ENCODE assay signal across 14 mouse cellular contexts in the genomic region with DNA sequence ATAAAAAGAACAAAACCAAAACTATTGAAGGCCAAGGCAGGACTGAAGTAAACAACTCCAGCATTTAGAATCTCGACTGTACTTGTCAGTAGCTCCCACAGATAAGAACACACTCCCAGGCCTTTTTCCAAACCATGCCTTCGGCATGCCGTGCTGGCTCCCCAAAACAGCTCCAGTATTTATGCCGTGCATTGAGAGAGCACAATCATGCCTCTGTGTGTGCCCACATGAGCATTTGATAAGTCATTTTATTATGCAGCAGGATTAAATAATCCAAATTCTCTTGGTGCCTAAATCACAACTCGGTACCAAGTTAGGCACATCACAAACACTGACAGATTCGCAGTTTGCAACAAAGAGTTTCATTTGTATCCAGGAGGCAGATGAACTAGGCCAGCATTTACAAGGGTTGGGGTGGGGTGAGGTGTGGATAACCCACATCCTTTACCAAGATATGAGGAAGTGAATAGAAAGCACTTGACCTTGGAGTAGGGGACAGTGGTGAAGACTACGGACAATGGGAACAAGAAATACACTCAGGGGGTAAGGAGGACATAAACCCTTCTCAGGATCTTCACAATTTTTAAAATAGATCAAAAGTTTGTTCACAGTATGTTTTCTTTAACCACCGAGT. TPM values are rescaled to one million over a fixed set of nuclear protein-coding genes. Genes with fewer than 3 reads are reported as not detected.
DNase-seq lines count a peak whose midpoint lies in the region; ATAC-seq and TF ChIP-seq lines count a peak whose summit lies in the region.
"Had no signal": no experiment of that assay in that cellular context is flagged by ENCODE, and none has a peak within 500 bp of the region (broad histone marks: within the 10 kb centered on the region; RNA-seq: fewer than 3 reads in every experiment).

No protein-coding gene starts in this region.

- H3K4me3 ChIP-seq in heart, embryonic 10.5 days, result 0 out of 2 replicates have a peak overlapping the region, but pooled peaks have one; percentile 6
- H3K4me3 ChIP-seq in thymus, adult 2 months (ENCODE audit: control insufficient read depth, insufficient read depth, low read length), result no peak overlapping the region
- no peak overlapping the region for H3K4me3 ChIP-seq in forebrain, embryonic 16.5 days (replicated peaks; ENCODE audit: low read length)
- H3K4me3 ChIP-seq: embryonic facial prominence, embryonic 15.5 days had no signal

- no peaks in the 10 kb centered on the region for H3K27me3 ChIP-seq in heart, embryonic 10.5 days (ENCODE audit: insufficient read depth, poor library complexity, severe bottlenecking)
- no peaks in the 10 kb centered on the region for H3K27me3 ChIP-seq in thymus, adult 2 months (ENCODE audit: control insufficient read depth, insufficient read depth, low read length)
- H3K27me3 ChIP-seq in forebrain, embryonic 16.5 days (replicated peaks; ENCODE audit: control insufficient read depth, insufficient read depth, low read length), result no peaks in the 10 kb centered on the region
- H3K27me3 ChIP-seq: embryonic facial prominence, embryonic 15.5 days had no signal

- WGBS in heart, embryonic 10.5 days, result 40% methylated on average over 8 of the region's 8 CpGs
- WGBS in thymus, adult 2 months, result 43% methylated on average over 8 of the region's 8 CpGs
- 55% methylated on average over 8 of the region's 8 CpGs for WGBS in forebrain, embryonic 16.5 days

- peaks cover 19% of the 10 kb centered on the region for H3K36me3 ChIP-seq in heart, embryonic 10.5 days
- no peaks in the 10 kb centered on the region for H3K36me3 ChIP-seq in thymus, adult 2 months (ENCODE audit: control insufficient read depth, insufficient read depth, low read length)
- H3K36me3 ChIP-seq in forebrain, embryonic 16.5 days (ENCODE audit: control insufficient read depth, insufficient read depth), result no peaks in the 10 kb centered on the region
- H3K36me3 ChIP-seq: embryonic facial prominence, embryonic 15.5 days had no signal

- no peak for TF ChIP-seq CTCF in thymus, adult 2 months (IDR thresholded peaks at IDR 0.05; ENCODE audit: borderline replicate concordance, control insufficient read depth, extremely low read depth, insufficient read depth, low read length, poor library complexity)

- peak; percentile 64 for DNase-seq in heart, embryonic 10.5 days (ENCODE audit: low spot score)
- no peak for DNase-seq in heart, postnatal 4 days
- peak; percentile 52 for DNase-seq in thymus, adult 2 months
- DNase-seq in thymus, adult 18-20 months, result no peak
- peak; percentile 54 for DNase-seq in induced T-regulatory cell, adult 2 months (ENCODE audit: low read depth)
- peak; percentile 43 for DNase-seq in thymus, postnatal 4 days
- DNase-seq in testis, postnatal 10 days (ENCODE audit: low spot score), result no peak
- DNase-seq: adrenal gland, adult 8-10 months; cerebellum, adult 9-11 months; kidney, postnatal 36 days; lung, postnatal 10 days had no signal

- TF ChIP-seq POLR2A in thymus, adult 2 months (IDR thresholded peaks at IDR 0.05; ENCODE audit: control insufficient read depth, extremely low read depth, insufficient read depth, low read length, poor library complexity), result no peak

- H3K9ac ChIP-seq in forebrain, embryonic 16.5 days (replicated peaks; ENCODE audit: low read depth, low read length), result no peak overlapping the region
- H3K9ac ChIP-seq: embryonic facial prominence, embryonic 15.5 days had no signal

- H3K27ac ChIP-seq in heart, embryonic 10.5 days, result peak overlapping the region; percentile 83
- peak overlapping the region; percentile 81 for H3K27ac ChIP-seq in thymus, adult 2 months (ENCODE audit: control insufficient read depth, insufficient read depth, low read length)
- H3K27ac ChIP-seq in forebrain, embryonic 16.5 days (ENCODE audit: low read length), result no peak overlapping the region
- H3K27ac ChIP-seq: embryonic facial prominence, embryonic 15.5 days; hindbrain, postnatal 0 days had no signal

- H3K4me1 ChIP-seq in heart, embryonic 10.5 days, result peaks cover 34% of the 10 kb centered on the region
- H3K4me1 ChIP-seq in thymus, adult 2 months (replicated peaks; ENCODE audit: control insufficient read depth, insufficient read depth, low read length), result peaks cover 21% of the 10 kb centered on the region
- H3K4me1 ChIP-seq in forebrain, embryonic 16.5 days (replicated peaks; ENCODE audit: control insufficient read depth, insufficient read depth, low read length), result peaks cover 24% of the 10 kb centered on the region; the same call in 1 of the 2 replicates

- no peak for ATAC-seq in forebrain, embryonic 16.5 days
- ATAC-seq: hindbrain, postnatal 0 days had no signal

- H3K9me3 ChIP-seq in heart, embryonic 10.5 days, result no peaks in the 10 kb centered on the region
- H3K9me3 ChIP-seq in forebrain, embryonic 16.5 days (ENCODE audit: control insufficient read depth, low read length), result no peaks in the 10 kb centered on the region
- H3K9me3 ChIP-seq: embryonic facial prominence, embryonic 15.5 days had no signal

- H3K4me2 ChIP-seq in forebrain, embryonic 16.5 days (ENCODE audit: low read length), result no peak overlapping the region
- H3K4me2 ChIP-seq: embryonic facial prominence, embryonic 15.5 days had no signal

RNA-seq across cellular contexts. Expression of gene Fryl, which starts 50.3 kb away (rescaled TPM):
- polyA plus RNA-seq in heart, embryonic 10.5 days (2016; fragmentation: Nextera tagmentation; extraction: Ambion mirVana), result 27.7 and 32.6 TPM in 2 replicates
- 10 to 100 TPM; 57.0 to 57.9 TPM for total RNA-seq in heart, postnatal 4 days (2021)
- 107 and 147 TPM in 2 replicates for polyA plus RNA-seq in thymus, adult 2 months (2012; rRNA removed)
- polyA plus RNA-seq in forebrain, embryonic 16.5 days (2015; fragmentation: Nextera tagmentation; extraction: Ambion mirVana), result 48.4 and 50.7 TPM in 2 replicates

Comparison
In these comparisons a context has a peak if more than half of its experiments do, and no peak if none do; other contexts are left out.
1. DNase-seq: peak in heart, embryonic 10.5 days (single experiment), thymus, adult 2 months (single experiment), induced T-regulatory cell, adult 2 months (single experiment) and thymus, postnatal 4 days (single experiment); none in heart, postnatal 4 days (single experiment), thymus, adult 18-20 months (0 of 2) and testis, postnatal 10 days (single experiment).